Mouse (Mus musculus): ENCODE results near the gene 4930507D05Rik.
"Not testable (repeated sequence)": the region's sequence is repeated elsewhere in the genome, so short reads cannot be mapped to it uniquely, and the experiment has no call there.

The 4930507D05Rik gene

DNA sequence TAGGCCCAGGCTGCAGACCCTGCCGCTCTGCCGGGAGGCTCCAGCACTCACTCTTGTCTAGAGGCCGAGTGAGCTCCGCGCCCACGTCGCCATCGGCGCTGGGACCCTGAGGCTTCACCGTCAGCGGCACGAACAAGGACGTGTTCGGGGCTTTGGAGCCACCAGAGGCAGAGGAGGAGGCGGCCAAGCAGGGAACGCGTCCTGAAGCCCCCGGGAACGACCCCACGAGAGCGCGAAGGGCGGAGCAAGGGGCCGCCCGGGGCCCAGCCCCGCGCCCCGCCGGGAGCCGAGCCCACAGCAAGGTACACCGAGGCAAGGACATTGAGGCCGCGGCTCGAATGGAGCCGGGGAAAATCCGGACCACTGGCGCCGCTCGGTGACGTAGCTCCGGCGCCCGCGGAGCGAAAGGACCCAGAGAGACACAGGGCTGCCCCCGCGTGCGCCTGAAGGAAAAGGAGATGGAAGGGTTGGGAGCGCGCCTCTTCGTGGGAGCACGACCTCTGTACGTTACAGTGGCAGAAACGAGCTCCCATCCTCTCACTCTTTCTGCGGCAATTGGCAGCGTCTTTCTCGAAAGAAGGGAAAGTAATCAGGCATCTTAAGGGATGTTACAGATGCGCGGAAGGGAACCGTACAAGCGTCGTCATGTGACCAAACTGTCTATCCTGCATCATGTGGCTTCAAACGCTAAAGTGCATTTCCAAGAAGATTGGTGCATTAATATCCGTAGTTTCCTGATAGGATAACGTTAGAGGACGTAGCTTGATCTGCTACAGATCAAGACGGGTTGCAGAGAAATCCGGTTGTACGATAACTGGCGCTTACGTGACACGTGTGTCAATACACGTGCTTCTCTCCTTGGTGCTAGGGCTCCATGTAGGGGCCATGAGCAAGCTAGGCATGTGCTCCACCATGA is at the start of gene 4930507D05Rik, which contains the start of gene Supv3l1:
Gene 4930507D05Rik, plus strand, starts transcription at position 126 of the 916 bp plus-strand sequence.
Gene Supv3l1, minus strand, starts transcription at position 375 of the 916 bp plus-strand sequence.
- DNase-seq (ENCODE audit: extremely low read depth, insufficient read length, low spot score) = peak; percentile 87

GRCm38 (mm10) chr10:62401641-62402111 is 47.6 kb upstream of the 4930507D05Rik start:
- peak; percentile 42 for DNase-seq (ENCODE audit: extremely low read depth, insufficient read length, low spot score)

- DNase-seq (ENCODE audit: extremely low read depth, insufficient read length, low spot score) = no peak
Measured at GRCm38 (mm10) chr10:62404901-62405300, 44.4 kb upstream of the 4930507D05Rik start.

GRCm38 (mm10) chr10:62410943-62411342 is 38.3 kb upstream of the 4930507D05Rik start:
- peak; percentile 20 for DNase-seq (ENCODE audit: extremely low read depth, insufficient read length, low spot score)

DNA sequence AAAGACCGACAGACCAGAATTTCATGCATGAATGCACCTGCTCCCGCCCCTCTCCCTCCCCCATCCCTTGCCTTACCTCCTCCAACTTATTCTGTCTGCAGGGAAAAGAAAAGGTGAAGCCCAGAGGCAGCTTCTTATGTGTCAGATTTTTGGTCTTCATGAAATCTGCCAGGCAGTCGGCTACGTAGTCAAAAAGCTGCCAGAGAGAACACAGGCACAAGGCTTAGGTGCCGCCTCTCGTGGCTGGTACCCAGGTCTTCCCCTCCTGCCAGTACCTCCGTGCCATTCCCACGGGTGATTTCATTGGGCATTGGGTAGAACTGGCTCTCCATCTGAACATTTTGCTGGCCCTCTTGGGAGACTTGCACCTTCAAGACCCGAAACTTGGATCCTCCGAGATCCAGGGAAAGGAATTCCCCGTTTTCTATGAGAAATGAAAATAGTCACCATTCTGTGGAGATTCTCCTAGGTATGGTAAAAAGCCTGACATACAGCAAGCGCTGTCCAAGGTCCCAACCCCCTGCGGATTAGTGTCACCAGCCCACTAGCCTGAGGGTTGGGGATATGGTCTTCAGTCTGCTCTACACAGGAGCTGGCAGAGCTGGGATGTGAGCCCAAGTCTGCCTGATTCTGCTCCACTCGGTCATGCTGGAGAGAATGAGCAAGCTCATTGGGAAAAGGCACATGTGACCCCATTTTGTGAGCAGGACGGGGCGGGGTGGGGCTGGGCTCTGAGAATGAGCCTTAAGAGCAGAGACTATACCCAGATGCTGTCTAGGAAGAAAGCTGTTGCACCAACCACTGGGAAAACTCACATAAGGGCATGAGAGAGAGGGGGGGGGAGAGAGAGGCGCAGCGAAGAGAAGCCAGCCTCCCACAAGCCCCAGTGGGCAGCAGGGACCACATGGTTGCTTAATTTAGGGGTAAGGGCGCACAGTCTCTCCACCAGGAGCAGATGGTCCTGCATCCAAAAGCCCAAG is 37.6 kb upstream of the 4930507D05Rik start:
- no peak for DNase-seq (ENCODE audit: extremely low read depth, insufficient read length, low spot score)

GRCm38 (mm10) chr10:62412906-62413605 is 36.2 kb upstream of the 4930507D05Rik start:
- DNase-seq (ENCODE audit: extremely low read depth, insufficient read length, low spot score) = no peak

- DNase-seq (ENCODE audit: extremely low read depth, insufficient read length, low spot score) = no peak
Measured at GRCm38 (mm10) chr10:62413606-62413982, 35.7 kb upstream of the 4930507D05Rik start.

DNA sequence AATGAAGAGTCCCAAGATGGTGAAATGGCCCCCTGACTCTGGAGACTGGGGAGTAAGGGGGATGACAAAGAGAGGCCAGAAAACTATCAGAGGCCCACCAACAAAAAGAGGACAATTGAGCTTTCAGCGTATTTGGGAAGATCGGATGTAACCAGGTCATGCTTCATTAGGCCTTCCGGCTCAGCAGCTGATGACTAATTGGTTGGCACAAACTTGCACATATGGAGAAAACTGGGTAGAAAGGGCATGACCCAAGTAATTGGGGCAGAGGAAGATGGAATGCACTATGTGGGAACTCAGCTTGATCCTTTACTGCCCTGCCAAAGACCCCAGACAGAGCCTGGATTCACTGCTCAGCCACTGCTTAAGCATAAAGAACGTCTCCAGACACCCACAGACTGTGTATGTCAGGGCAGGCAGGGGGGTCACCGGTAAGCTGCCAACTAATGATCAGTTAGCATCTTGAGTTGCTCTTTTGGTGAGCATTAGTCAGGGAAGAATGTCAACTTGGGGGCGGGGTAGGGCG is 30.4 kb upstream of the 4930507D05Rik start:
- DNase-seq (ENCODE audit: extremely low read depth, insufficient read length, low spot score) = peak; percentile 25

- DNase-seq (ENCODE audit: extremely low read depth, insufficient read length, low spot score) = no peak
Measured at GRCm38 (mm10) chr10:62419422-62419821, 29.9 kb upstream of the 4930507D05Rik start.

DNA sequence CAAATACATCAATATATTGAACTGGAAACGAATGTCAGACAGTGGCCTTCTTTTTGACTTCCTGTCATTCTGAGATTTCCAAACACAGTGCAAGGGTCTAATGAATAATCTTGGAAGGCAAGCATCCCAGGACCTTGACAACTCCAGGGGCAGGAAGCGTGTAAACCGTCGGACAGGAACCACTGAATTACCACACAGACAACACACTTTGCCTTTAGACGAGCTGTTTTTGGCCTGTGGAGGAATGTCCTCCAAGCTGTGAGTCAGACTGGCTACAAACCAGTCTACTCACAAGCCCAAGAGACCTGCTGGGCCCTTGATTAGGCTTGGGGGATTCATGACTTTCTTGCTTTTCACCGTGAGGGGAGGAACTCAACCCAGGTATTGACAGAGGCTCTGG is 28.9 kb upstream of the 4930507D05Rik start:
- DNase-seq (ENCODE audit: extremely low read depth, insufficient read length, low spot score) = no peak

DNA sequence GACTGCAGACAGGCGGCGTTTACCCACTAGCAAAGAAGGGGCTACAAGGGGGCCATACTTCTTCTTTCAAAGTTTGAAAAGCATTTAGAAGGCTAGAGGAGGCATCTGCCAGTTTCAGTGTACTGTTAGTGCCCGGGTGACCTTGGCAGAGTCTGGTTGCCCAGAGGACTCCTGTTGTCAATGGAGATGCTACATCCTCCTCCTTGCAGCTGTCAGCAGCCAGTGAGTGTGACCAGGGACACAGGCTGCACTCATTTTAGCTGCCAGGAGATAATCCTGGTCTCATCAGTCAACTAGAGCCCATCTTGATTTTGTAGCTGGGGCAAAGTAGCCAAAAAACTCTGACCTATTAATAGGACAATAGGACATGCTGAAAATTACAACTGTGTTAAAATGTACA is 28.2 kb upstream of the 4930507D05Rik start:
- DNase-seq (ENCODE audit: extremely low read depth, insufficient read length, low spot score) = no peak

- DNase-seq (ENCODE audit: extremely low read depth, insufficient read length, low spot score) = no peak
Measured at GRCm38 (mm10) chr10:62422255-62422654, 27.0 kb upstream of the 4930507D05Rik start, which contains the start of gene Hkdc1. TSS of gene Hkdc1 (minus strand) at chr10:62422491.

GRCm38 (mm10) chr10:62425081-62425871 is 24.0 kb upstream of the 4930507D05Rik start:
- DNase-seq (ENCODE audit: extremely low read depth, insufficient read length, low spot score) = no peak

DNA sequence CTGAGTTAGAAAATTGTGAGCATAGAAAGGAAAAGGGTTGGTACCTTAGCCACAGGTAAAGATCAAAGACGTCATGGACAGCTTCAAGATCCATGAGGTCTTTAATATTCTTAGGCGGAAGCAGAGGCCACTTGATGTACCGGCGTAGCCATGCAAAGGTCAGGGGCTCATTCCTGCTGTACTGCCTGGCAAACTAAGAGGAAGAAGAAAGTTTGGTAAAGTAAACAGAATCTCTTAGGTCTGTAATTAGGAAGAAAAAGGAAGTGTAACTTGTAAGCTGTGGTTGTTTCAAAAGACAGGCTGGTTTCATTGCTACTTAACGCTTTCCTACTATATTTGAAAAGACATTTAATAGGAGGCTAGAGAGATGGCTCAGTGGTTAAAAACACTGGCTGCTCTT is 18.9 kb upstream of the 4930507D05Rik start:
- DNase-seq (ENCODE audit: extremely low read depth, insufficient read length, low spot score) = no peak

GRCm38 (mm10) chr10:62450280-62450640 is 971 bp downstream of the 4930507D05Rik start:
- no peak for DNase-seq (ENCODE audit: extremely low read depth, insufficient read length, low spot score)

GRCm38 (mm10) chr10:62452001-62452400 is 2.7 kb downstream of the 4930507D05Rik start:
- not testable (repeated sequence) for DNase-seq (ENCODE audit: extremely low read depth, insufficient read length, low spot score)

DNA sequence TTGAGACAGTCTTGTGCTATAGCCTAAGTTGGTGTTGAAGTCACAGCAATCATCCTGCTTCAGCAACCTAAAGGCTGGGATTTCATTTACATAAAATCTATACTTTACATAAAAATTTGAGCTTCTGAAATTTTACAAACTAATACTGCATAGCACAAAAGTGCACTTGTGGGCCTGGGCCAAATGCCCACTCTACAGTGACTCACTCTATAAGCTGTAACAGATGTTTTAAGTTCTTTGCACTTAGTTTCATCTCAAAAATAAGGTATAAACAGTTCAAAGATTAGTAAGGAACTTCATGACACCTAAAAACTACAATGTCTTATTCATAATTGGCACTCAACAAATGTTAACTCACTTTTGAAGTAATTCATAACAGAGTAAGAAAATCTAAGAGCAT is 12.0 kb downstream of the 4930507D05Rik start:
- DNase-seq (ENCODE audit: extremely low read depth, insufficient read length, low spot score) = no peak

GRCm38 (mm10) chr10:62469736-62470135 is 20.4 kb downstream of the 4930507D05Rik start:
- DNase-seq (ENCODE audit: extremely low read depth, insufficient read length, low spot score) = no peak

DNA sequence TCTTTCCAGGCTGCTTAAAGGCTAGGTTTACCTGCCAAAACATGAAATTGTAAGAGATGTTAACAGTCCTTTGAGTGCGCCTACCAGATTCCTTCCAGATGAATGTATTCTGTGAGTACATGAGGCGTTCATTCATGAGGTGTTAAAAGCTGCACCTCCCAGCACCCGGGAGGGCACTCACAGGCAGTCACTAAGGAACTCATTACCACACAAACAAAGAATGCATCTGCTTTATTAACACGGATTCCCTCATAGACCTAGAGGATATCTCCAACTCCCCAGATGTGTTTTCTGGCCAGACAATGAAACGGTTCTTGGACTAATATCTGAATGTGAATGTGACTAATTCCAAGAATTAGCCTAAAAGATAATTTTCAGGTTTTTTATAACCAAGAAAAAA is 21.8 kb downstream of the 4930507D05Rik start:
- no peak for DNase-seq (ENCODE audit: extremely low read depth, insufficient read length, low spot score)
